Mouse (Mus musculus): ENCODE measurements around the gene Abca4. TPM values are rescaled to one million over a fixed set of nuclear protein-coding genes. Genes with fewer than 3 reads are reported as not detected.
"Not testable (repeated sequence)": the region's sequence is repeated elsewhere in the genome, so short reads cannot be mapped to it uniquely, and the experiment has no call there.

The Abca4 gene
- polyA plus RNA-seq, 1 experiment from 2014 or later, result 2.5 TPM

GRCm38 (mm10) chr3:122062586-122062985 is 18.3 kb downstream of the Abca4 start:
- Histone ChIP-seq H3K4me3 (no peak overlapping the region), H3K9me3 (no peaks in the 10 kb centered on the region), H3K36me3 (no peaks in the 10 kb centered on the region), H3K4me2 (replicated peaks) (no peak overlapping the region), H3K9ac (replicated peaks) (no peak overlapping the region), H3K27ac (replicated peaks) (no peak overlapping the region), H3K4me1 (no peaks in the 10 kb centered on the region), H3K27me3 (peaks cover 9% of the 10 kb centered on the region; the same call in 1 of the 2 replicates)
- no peak for ATAC-seq (ENCODE audit: low FRiP score, low read depth)
- WGBS, result 91% methylated on average over 10 of the region's 10 CpGs

- 0 out of 2 replicates have a peak, but pooled peaks cover 1% of the 10 kb centered on the region for H3K27me3 ChIP-seq
- ATAC-seq (ENCODE audit: low FRiP score, low read depth), result no peak
- H3K9me3 ChIP-seq, result no peaks in the 10 kb centered on the region
- H3K4me2 ChIP-seq (replicated peaks), result no peak overlapping the region
- 92% methylated on average over 13 of the region's 13 CpGs for WGBS
- H3K36me3 ChIP-seq, result no peaks in the 10 kb centered on the region
- no peak overlapping the region for H3K27ac ChIP-seq (replicated peaks)
- no peak overlapping the region for H3K9ac ChIP-seq (replicated peaks)
- no peak overlapping the region for H3K4me3 ChIP-seq
- no peaks in the 10 kb centered on the region for H3K4me1 ChIP-seq
These were observed 20.5 kb downstream of the Abca4 start for GRCm38 (mm10) chr3:122064556-122065410.

GRCm38 (mm10) chr3:122071769-122072168 is 27.5 kb downstream of the Abca4 start:
- Histone ChIP-seq H3K4me2 (replicated peaks) (no peak overlapping the region), H3K9me3 (no peaks in the 10 kb centered on the region), H3K27ac (replicated peaks) (no peak overlapping the region), H3K27me3 (peaks cover 26% of the 10 kb centered on the region), H3K36me3 (no peaks in the 10 kb centered on the region), H3K9ac (replicated peaks) (no peak overlapping the region), H3K4me1 (peaks cover 3% of the 10 kb centered on the region; the same call in 1 of the 2 replicates), H3K4me3 (no peak overlapping the region)
- 68% methylated on average over 10 of the region's 10 CpGs for WGBS
- ATAC-seq (ENCODE audit: low FRiP score, low read depth), result no peak

DNA sequence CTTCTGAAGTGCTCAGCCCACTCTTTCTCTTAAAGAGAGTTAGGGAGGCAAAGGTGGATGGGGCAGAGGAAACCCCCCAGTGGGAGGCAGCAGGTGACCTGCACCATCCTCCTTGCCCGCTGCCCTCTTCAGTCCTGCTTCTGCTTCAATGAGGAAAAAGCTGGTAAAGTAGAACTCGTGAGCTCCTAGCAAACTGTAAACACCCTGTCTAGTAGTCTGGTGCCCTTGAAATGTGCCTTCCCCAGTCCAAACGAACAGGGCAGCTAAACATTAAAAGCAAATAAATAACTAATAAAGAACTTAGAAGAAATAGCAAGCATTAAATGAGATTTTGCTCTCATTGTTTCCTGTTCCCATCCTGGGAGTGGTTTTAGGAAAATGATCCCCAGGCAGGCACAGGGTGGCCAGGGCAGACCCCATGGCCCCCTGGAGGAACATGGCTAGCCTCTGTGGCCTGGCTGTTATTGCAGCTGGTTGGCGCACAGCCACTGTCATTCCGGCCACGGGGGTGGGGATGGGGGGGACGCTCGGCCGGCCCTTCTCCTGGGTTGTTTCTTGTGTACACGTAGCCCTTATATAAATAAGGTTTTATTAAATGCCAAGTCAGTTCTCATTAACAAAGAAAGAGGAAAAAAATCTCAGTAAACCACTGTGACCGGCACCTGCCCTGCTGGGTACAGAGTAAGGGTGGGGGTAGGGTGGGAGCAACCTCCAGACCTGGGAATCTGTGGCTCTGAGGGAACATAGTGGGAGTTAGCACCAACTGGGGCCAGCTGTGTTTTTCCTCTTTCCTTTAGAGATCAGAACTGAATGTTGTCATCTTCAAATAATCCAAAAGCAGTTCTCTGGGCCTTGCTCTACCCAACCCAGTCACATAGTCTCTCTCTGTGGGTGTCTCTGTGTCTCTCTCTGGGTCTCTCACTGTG is 28.7 kb downstream of the Abca4 start:
- Histone ChIP-seq H3K27ac (replicated peaks) (no peak overlapping the region), H3K9me3 (no peaks in the 10 kb centered on the region), H3K4me1 (peaks cover 3% of the 10 kb centered on the region; the same call in 1 of the 2 replicates), H3K27me3 (peaks cover 26% of the 10 kb centered on the region), H3K4me2 (replicated peaks) (no peak overlapping the region), H3K4me3 (no peak overlapping the region), H3K36me3 (no peaks in the 10 kb centered on the region), H3K9ac (replicated peaks) (no peak overlapping the region)
- 54% methylated on average over 11 of the region's 11 CpGs for WGBS
- no peak for ATAC-seq (ENCODE audit: low FRiP score, low read depth)

- ATAC-seq (ENCODE audit: low FRiP score, low read depth), result no peak
- no peaks in the 10 kb centered on the region for H3K36me3 ChIP-seq
- H3K4me3 ChIP-seq, result no peak overlapping the region
- no peak overlapping the region for H3K9ac ChIP-seq (replicated peaks)
- no peaks in the 10 kb centered on the region for H3K9me3 ChIP-seq
- H3K4me1 ChIP-seq, result peaks cover 7% of the 10 kb centered on the region
- 54% methylated on average over 5 of the region's 5 CpGs for WGBS
- no peak overlapping the region for H3K27ac ChIP-seq (replicated peaks)
- peaks cover 26% of the 10 kb centered on the region for H3K27me3 ChIP-seq
- H3K4me2 ChIP-seq (replicated peaks), result no peak overlapping the region
These were observed 29.4 kb downstream of the Abca4 start for GRCm38 (mm10) chr3:122073595-122073994.

DNA sequence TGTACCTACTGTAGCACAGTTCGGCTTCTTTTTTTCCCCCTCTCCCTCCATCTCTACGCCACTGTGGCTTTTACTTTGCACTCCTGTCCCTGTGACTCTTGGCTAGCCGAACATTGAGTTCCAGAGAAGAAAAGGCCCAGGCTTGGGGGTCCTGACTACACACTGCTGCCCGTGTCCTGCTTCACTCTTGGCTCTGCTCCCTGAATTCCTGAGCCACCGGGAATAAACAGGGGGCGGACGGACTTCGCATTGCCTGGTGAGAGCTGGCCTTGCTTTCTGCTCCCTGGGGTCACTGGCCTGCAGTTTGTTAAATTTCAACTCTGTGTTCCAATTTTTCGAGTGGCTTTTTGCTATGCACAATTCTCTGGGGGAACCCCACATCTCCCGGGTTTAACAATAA is 30.1 kb downstream of the Abca4 start:
- H3K4me1 ChIP-seq, result peaks cover 7% of the 10 kb centered on the region
- WGBS, result 29% methylated on average over 10 of the region's 10 CpGs
- peaks cover 26% of the 10 kb centered on the region for H3K27me3 ChIP-seq
- no peak overlapping the region for H3K4me2 ChIP-seq (replicated peaks)
- H3K4me3 ChIP-seq, result no peak overlapping the region
- H3K27ac ChIP-seq (replicated peaks), result no peak overlapping the region
- no peaks in the 10 kb centered on the region for H3K9me3 ChIP-seq
- no peaks in the 10 kb centered on the region for H3K36me3 ChIP-seq
- ATAC-seq (ENCODE audit: low FRiP score, low read depth), result no peak
- H3K9ac ChIP-seq (replicated peaks), result no peak overlapping the region

- Histone ChIP-seq H3K4me3 (no peak overlapping the region), H3K36me3 (no peaks in the 10 kb centered on the region), H3K9me3 (no peaks in the 10 kb centered on the region), H3K27ac (replicated peaks) (no peak overlapping the region), H3K4me1 (peaks cover 7% of the 10 kb centered on the region), H3K27me3 (peaks cover 55% of the 10 kb centered on the region), H3K4me2 (replicated peaks) (no peak overlapping the region), H3K9ac (replicated peaks) (no peak overlapping the region)
- WGBS, result 25% methylated on average over 6 of the region's 6 CpGs
- no peak for ATAC-seq (ENCODE audit: low FRiP score, low read depth)
These were observed 33.9 kb downstream of the Abca4 start for GRCm38 (mm10) chr3:122078141-122078540.

- WGBS, result 83% methylated on average over 6 of the region's 6 CpGs
These were observed 34.9 kb downstream of the Abca4 start for GRCm38 (mm10) chr3:122079172-122079571.

GRCm38 (mm10) chr3:122081634-122082033 is 37.4 kb downstream of the Abca4 start:
- not testable (repeated sequence) for H3K9me3 ChIP-seq; H3K4me2 ChIP-seq (replicated peaks); H3K36me3 ChIP-seq; ATAC-seq (ENCODE audit: low FRiP score, low read depth); H3K9ac ChIP-seq (replicated peaks); H3K4me3 ChIP-seq; H3K27ac ChIP-seq (replicated peaks)
- peaks cover 19% of the 10 kb centered on the region for H3K4me1 ChIP-seq
- WGBS, result 92% methylated on average over 8 of the region's 8 CpGs
- peaks cover 53% of the 10 kb centered on the region for H3K27me3 ChIP-seq

More at GRCm38 (mm10) chr3:122079172-122079571, 34.9 kb downstream of the Abca4 start:
- Histone ChIP-seq H3K27me3 (peaks cover 56% of the 10 kb centered on the region), H3K36me3 (no peaks in the 10 kb centered on the region), H3K9ac (replicated peaks) (no peak overlapping the region), H3K4me1 (peaks cover 7% of the 10 kb centered on the region), H3K9me3 (no peaks in the 10 kb centered on the region), H3K27ac (replicated peaks) (no peak overlapping the region), H3K4me3 (no peak overlapping the region), H3K4me2 (replicated peaks) (no peak overlapping the region)
- ATAC-seq (ENCODE audit: low FRiP score, low read depth), result no peak

DNA sequence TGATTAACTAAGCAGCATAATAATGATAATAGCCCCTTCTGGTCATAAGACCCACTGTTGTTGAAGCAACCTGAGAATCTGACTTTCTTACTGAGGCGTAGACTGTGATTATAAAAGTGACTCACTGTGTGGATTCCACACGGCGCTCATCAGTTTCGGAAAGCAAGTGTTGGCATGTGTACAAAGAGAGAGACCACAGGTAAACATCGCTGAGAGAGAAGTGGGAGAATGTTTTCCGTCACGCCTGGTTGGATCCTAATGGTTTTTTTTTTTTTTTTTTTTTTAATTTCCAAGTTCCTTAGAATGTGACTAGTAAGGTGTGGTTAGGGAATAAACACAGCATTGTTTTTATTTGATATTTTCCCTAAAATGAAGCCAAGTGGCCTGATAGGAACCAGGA is 38.1 kb downstream of the Abca4 start:
- Histone ChIP-seq H3K36me3 (no peaks in the 10 kb centered on the region), H3K9ac (replicated peaks) (no peak overlapping the region), H3K9me3 (no peaks in the 10 kb centered on the region), H3K4me2 (replicated peaks) (no peak overlapping the region), H3K4me1 (peaks cover 22% of the 10 kb centered on the region), H3K27me3 (peaks cover 60% of the 10 kb centered on the region), H3K27ac (replicated peaks) (no peak overlapping the region), H3K4me3 (no peak overlapping the region)
- no peak for ATAC-seq (ENCODE audit: low FRiP score, low read depth)
- WGBS, result 92% methylated on average over 7 of the region's 7 CpGs

DNA sequence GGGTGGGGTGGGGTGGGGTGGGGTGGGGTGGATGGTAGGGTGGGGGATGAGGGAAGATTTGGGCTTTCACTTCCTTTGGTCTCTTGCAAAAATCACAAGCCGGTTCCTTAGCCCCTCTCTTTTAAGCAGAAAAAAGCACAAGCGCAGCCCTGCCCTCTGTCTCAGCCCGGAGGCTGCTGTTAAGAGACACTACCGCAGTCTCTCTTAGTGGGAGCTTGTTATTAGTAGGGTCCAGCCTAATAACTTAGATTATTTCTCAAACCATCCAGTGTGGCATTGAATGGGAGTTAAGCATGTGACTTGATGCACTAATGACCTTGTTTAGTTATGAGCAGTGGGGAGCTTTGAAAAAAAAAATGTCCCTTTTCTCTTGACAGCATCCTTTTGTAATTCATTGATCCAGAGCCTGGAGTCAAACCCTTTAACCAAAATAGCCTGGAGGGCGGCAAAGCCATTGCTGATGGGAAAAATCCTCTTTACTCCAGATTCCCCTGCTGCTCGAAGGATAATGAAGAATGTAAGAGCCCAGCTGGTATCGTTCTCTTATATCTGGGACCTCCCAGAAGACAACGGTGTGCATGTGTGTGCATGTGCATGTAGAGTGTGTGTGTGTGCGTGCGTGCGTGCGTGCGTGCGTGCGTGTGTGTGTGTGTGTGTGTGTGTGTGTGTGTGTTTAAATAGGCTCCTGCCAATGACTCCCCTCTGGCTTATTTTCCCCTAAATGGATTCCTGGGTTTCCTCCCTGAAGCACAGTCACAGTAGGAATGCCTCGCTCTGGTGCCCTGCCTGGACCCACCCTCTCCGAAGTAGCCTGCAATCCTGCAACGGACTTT is 41.1 kb downstream of the Abca4 start:
- Histone ChIP-seq H3K27ac (replicated peaks) (0 out of 2 replicates have a peak overlapping the region, but pooled peaks have one; percentile 4), H3K9me3 (no peaks in the 10 kb centered on the region), H3K9ac (replicated peaks) (no peak overlapping the region), H3K4me3 (no peak overlapping the region), H3K36me3 (no peaks in the 10 kb centered on the region), H3K27me3 (peaks cover 76% of the 10 kb centered on the region), H3K4me1 (peaks cover 17% of the 10 kb centered on the region), H3K4me2 (replicated peaks) (peak overlapping the region; percentile 14; the same call in 1 of the 2 replicates)
- 14% methylated on average over 18 of the region's 18 CpGs for WGBS
- peak; percentile 75 for ATAC-seq (ENCODE audit: low FRiP score, low read depth)

Data from midbrain, embryonic 12.5 days (tissue).